Mouse (Mus musculus) cerebral cortex, adult 2 months (tissue): ENCODE results near the gene Rad18.

Experiments used
- WGBS: fragments of 180-500 bp; shearing (Covaris S2); methylation state at CpG from one replicate; pipeline ENCODE4 v1.1.7; 2018; 5-methylcytosine and 5-hydroxymethylcytosine counted together

The Rad18 gene

GRCm38 (mm10) chr6:112696056-112696950 is at the start of gene Rad18:
Rad18 (minus strand) TSS chr6:112696686.
- under 1% methylated on average over 77 of the region's 77 CpGs for WGBS

GRCm38 (mm10) chr6:112742297-112742696 is 45.8 kb upstream of the Rad18 start:
- WGBS = 78% methylated on average over 2 of the region's 2 CpGs

- 38% methylated on average over 5 of the region's 5 CpGs for WGBS
These were observed 45.3 kb upstream of the Rad18 start for GRCm38 (mm10) chr6:112741766-112742165.

GRCm38 (mm10) chr6:112739635-112740034 is 43.1 kb upstream of the Rad18 start:
- WGBS = 94% methylated on average over 3 of the region's 3 CpGs

- 74% methylated on average over 6 of the region's 6 CpGs for WGBS
These were observed 42.4 kb upstream of the Rad18 start for GRCm38 (mm10) chr6:112738924-112739323.

- WGBS = 51% methylated on average over 3 of the region's 3 CpGs
These were observed 40.0 kb upstream of the Rad18 start for GRCm38 (mm10) chr6:112736471-112736870.

- 96% methylated on average over 2 of the region's 2 CpGs for WGBS
These were observed 38.6 kb upstream of the Rad18 start for GRCm38 (mm10) chr6:112735054-112735453.

GRCm38 (mm10) chr6:112733942-112734341 is 37.5 kb upstream of the Rad18 start:
- WGBS = 49% methylated on average over 5 of the region's 5 CpGs

GRCm38 (mm10) chr6:112732434-112732833 is 35.9 kb upstream of the Rad18 start:
- 96% methylated on average over 3 of the region's 3 CpGs for WGBS

GRCm38 (mm10) chr6:112731386-112731785 is 34.9 kb upstream of the Rad18 start:
- 90% methylated on average over 10 of the region's 10 CpGs for WGBS

- WGBS = 24% methylated on average over 17 of the region's 17 CpGs
These were observed 32.4 kb upstream of the Rad18 start for GRCm38 (mm10) chr6:112728760-112729422.

GRCm38 (mm10) chr6:112725468-112725867 is 29.0 kb upstream of the Rad18 start:
- WGBS = 64% methylated on average over 4 of the region's 4 CpGs

- WGBS = 57% methylated on average over 5 of the region's 5 CpGs
These were observed 24.1 kb upstream of the Rad18 start for GRCm38 (mm10) chr6:112720409-112721080.

GRCm38 (mm10) chr6:112719983-112720382 is 23.5 kb upstream of the Rad18 start:
- 58% methylated on average over 1 of the region's 1 CpGs for WGBS

- 41% methylated on average over 5 of the region's 5 CpGs for WGBS
These were observed 20.7 kb upstream of the Rad18 start for GRCm38 (mm10) chr6:112717168-112717567.

GRCm38 (mm10) chr6:112713951-112714350 is 17.5 kb upstream of the Rad18 start:
- 90% methylated on average over 3 of the region's 3 CpGs for WGBS

- 91% methylated on average over 4 of the region's 4 CpGs for WGBS
These were observed 5.8 kb upstream of the Rad18 start for GRCm38 (mm10) chr6:112702296-112702695.

GRCm38 (mm10) chr6:112700392-112700791 is 3.9 kb upstream of the Rad18 start:
- WGBS = 0% methylated on average over 1 of the region's 1 CpGs

- WGBS = 76% methylated on average over 1 of the region's 1 CpGs
These were observed 2.6 kb upstream of the Rad18 start for GRCm38 (mm10) chr6:112699115-112699514.

GRCm38 (mm10) chr6:112694492-112694891 is 2.0 kb downstream of the Rad18 start:
- WGBS = 87% methylated on average over 5 of the region's 5 CpGs

GRCm38 (mm10) chr6:112691523-112691922 is 5.0 kb downstream of the Rad18 start:
- WGBS = 91% methylated on average over 1 of the region's 1 CpGs

- 95% methylated on average over 3 of the region's 3 CpGs for WGBS
These were observed 8.5 kb downstream of the Rad18 start for GRCm38 (mm10) chr6:112688033-112688432.
